Comparison of ENCODE assay signal across 19 mouse cellular contexts in genomic region chr2:29025284-29025683, GRCm38 (mm10). TPM values are rescaled to one million over a fixed set of nuclear protein-coding genes. Genes with fewer than 3 reads are reported as not detected.
DNase-seq lines count a peak whose midpoint lies in the region; ATAC-seq lines count a peak whose summit lies in the region.
"Had no signal": no experiment of that assay in that cellular context is flagged by ENCODE, and none has a peak within 500 bp of the region (broad histone marks: within the 10 kb centered on the region; RNA-seq: fewer than 3 reads in every experiment).

No protein-coding gene starts in this region.

- no peaks in the 10 kb centered on the region for H3K36me3 ChIP-seq in midbrain, embryonic 15.5 days (replicated peaks)
- H3K36me3 ChIP-seq in intestine, embryonic 16.5 days (ENCODE audit: control insufficient read depth, insufficient read depth, low read length), result no peaks in the 10 kb centered on the region
- H3K36me3 ChIP-seq: embryonic facial prominence, embryonic 10.5 days; forebrain, embryonic 10.5 days; G1E; intestine, embryonic 15.5 days; stomach, embryonic 15.5 days had no signal

- no peak overlapping the region for H3K9ac ChIP-seq in midbrain, embryonic 15.5 days
- no peak overlapping the region for H3K9ac ChIP-seq in intestine, embryonic 16.5 days (ENCODE audit: low read depth, low read length)
- H3K9ac ChIP-seq: intestine, embryonic 15.5 days; liver, postnatal 0 days; stomach, embryonic 15.5 days had no signal

- peak; percentile 45 to 57 for DNase-seq in cerebellum, postnatal 10 days
- DNase-seq in cerebellum, postnatal 4 days (ENCODE audit: low spot score in 2 of 2), result no peak
- DNase-seq in ovary, adult 18-20 months (ENCODE audit: low spot score), result peak; percentile 24
- DNase-seq in ovary, postnatal 10 days (ENCODE audit: low spot score), result no peak
- DNase-seq in left cerebral cortex, adult 18-20 months (ENCODE audit: low spot score in 2 of 2), result peak; percentile 58 to 71
- DNase-seq in telencephalon, adult 2 months (ENCODE audit: low read depth, low spot score), result peak; percentile 76
- DNase-seq: cerebellum, adult 18-20 months; gastrocnemius, postnatal 25 days; heart, postnatal 14 days; liver, postnatal 0 days had no signal

- peaks cover 5% of the 10 kb centered on the region for H3K4me1 ChIP-seq in midbrain, embryonic 15.5 days
- peaks cover 4% of the 10 kb centered on the region; the same call in 1 of the 2 replicates for H3K4me1 ChIP-seq in intestine, embryonic 16.5 days (ENCODE audit: control insufficient read depth, insufficient read depth, low read length)

- no peak overlapping the region for H3K4me3 ChIP-seq in midbrain, embryonic 15.5 days
- no peak overlapping the region for H3K4me3 ChIP-seq in intestine, embryonic 16.5 days (ENCODE audit: low read length)
- H3K4me3 ChIP-seq: embryonic facial prominence, embryonic 10.5 days; forebrain, embryonic 10.5 days; intestine, embryonic 15.5 days; stomach, embryonic 15.5 days had no signal

- H3K4me2 ChIP-seq in midbrain, embryonic 15.5 days, result no peak overlapping the region
- no peak overlapping the region for H3K4me2 ChIP-seq in intestine, embryonic 16.5 days (ENCODE audit: low read depth, low read length)
- H3K4me2 ChIP-seq: intestine, embryonic 15.5 days; stomach, embryonic 15.5 days had no signal

- no peaks in the 10 kb centered on the region for H3K27me3 ChIP-seq in midbrain, embryonic 15.5 days (replicated peaks)
- H3K27me3 ChIP-seq in intestine, embryonic 16.5 days (replicated peaks; ENCODE audit: control insufficient read depth, insufficient read depth, low read length), result no peaks in the 10 kb centered on the region
- H3K27me3 ChIP-seq: intestine, embryonic 15.5 days; stomach, embryonic 15.5 days had no signal

- no peak overlapping the region for H3K27ac ChIP-seq in midbrain, embryonic 15.5 days
- no peak overlapping the region for H3K27ac ChIP-seq in intestine, embryonic 16.5 days (ENCODE audit: low read length)
- H3K27ac ChIP-seq: embryonic facial prominence, embryonic 10.5 days; forebrain, embryonic 10.5 days; intestine, embryonic 15.5 days; stomach, embryonic 15.5 days had no signal

- no peaks in the 10 kb centered on the region for H3K9me3 ChIP-seq in midbrain, embryonic 15.5 days
- no peaks in the 10 kb centered on the region for H3K9me3 ChIP-seq in intestine, embryonic 16.5 days (ENCODE audit: control insufficient read depth, low read length)
- H3K9me3 ChIP-seq: embryonic facial prominence, embryonic 10.5 days; forebrain, embryonic 10.5 days; G1E; intestine, embryonic 15.5 days; stomach, embryonic 15.5 days had no signal

- ATAC-seq in midbrain, embryonic 15.5 days (replicated peaks), result no peak
- ATAC-seq in intestine, embryonic 16.5 days, result no peak
- ATAC-seq: intestine, embryonic 15.5 days; liver, postnatal 0 days; midbrain, embryonic 16.5 days had no signal

- WGBS in midbrain, embryonic 15.5 days, result 79% methylated on average over 5 of the region's 5 CpGs
- 80% methylated on average over 5 of the region's 5 CpGs for WGBS in intestine, embryonic 16.5 days

RNA-seq across cellular contexts. Expression of gene Cfap77, which starts 29.6 kb away (rescaled TPM):
- not detected for total RNA-seq in left cerebral cortex, adult 18-20 months (2021)
- polyA plus RNA-seq in midbrain, embryonic 15.5 days (2015; fragmentation: Nextera tagmentation; extraction: Ambion mirVana), result 0.82 and 1.3 TPM in 2 replicates
- 0.17 and 0.31 TPM in 2 replicates for polyA plus RNA-seq in intestine, embryonic 16.5 days (2015; fragmentation: Nextera tagmentation; extraction: Ambion mirVana)
- total RNA-seq: gastrocnemius, postnatal 25 days had no signal
- polyA plus RNA-seq: limb, embryonic 11.5 days had no signal

RNA-seq across cellular contexts. Expression of gene Ttf1, which starts 34.8 kb away (rescaled TPM):
- total RNA-seq in left cerebral cortex, adult 18-20 months (2021), result 10 to 100 TPM; 11.2 to 12.7 TPM
- polyA plus RNA-seq in midbrain, embryonic 15.5 days (2015; fragmentation: Nextera tagmentation; extraction: Ambion mirVana), result 8.0 and 8.9 TPM in 2 replicates
- 7.6 and 9.2 TPM in 2 replicates for polyA plus RNA-seq in intestine, embryonic 16.5 days (2015; fragmentation: Nextera tagmentation; extraction: Ambion mirVana)

Comparison
In these comparisons a context has a peak if more than half of its experiments do, and no peak if none do; other contexts are left out.
1. DNase-seq: peak in cerebellum, postnatal 10 days (2 of 2), ovary, adult 18-20 months (single experiment), left cerebral cortex, adult 18-20 months (2 of 2) and telencephalon, adult 2 months (single experiment); none in cerebellum, postnatal 4 days (0 of 2) and ovary, postnatal 10 days (single experiment).